Mouse (Mus musculus): ENCODE measurements around the gene Vps37b.
A peak's percentile ranks its signal among the peaks of the same experiment; 100 is the strongest.

The Vps37b gene

GRCm38 (mm10) chr5:124045453-124046010 is 13.5 kb upstream of the Vps37b start:
- DNase-seq (ENCODE audit: low read depth), result no peak

GRCm38 (mm10) chr5:124043999-124044398 is 11.9 kb upstream of the Vps37b start:
- DNase-seq (ENCODE audit: low read depth), result no peak

DNA sequence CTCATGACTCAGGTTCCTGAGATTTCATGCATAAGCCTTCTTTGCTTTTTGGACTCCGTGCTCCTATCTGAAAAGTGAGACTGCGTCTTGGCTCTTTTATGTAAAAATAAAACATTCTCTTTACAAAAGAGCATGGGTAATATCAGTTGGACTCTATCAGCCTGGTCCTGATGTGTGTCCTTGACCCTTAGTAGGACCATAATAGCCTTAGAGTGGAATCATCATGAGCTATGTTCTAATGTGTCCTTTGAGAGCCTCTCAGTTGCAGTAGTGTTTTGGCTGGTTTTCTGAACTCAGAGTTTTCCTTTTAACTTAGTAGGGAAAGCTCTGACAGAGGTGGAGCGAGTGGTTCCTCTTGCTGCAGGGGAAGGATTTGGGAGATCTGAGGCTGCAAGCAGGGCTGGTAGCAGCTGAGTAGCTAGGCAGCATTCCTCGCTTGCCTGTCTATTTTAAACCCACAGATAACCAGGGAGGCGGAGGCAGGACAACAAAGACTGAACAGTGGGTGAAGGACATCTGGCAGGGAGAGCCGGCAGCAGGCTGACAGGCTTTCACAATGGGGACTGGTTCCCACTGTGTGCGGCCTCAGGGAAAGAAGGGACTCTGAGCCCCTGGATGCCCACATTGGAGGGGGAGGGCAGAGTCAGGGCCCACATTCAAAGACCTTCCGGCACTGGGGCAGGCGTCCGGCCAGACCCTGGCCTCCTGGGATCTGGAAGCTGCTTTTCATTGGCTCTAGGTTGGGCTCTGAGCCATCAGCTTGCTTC is 11.3 kb upstream of the Vps37b start:
- peak; percentile 44 for DNase-seq (ENCODE audit: low read depth)

DNA sequence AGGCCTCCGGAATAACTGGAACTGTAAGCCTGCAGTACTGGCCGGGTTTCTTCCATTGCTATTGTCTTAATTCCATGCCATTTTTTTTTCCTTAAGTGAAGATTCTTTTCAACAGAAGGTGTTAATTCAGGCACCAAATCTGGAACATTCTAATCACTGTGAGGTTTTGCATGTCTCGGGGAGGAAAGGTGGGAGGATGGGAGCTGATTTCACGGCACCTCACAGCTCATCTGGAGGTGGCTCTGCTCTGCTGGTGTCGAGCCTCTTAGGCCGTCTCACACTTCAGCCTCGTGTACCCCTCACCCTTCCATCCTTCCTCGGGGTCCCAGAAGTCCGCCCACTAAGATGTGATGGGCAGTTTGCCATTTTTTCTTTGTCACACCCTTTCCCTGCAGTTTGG is 9.0 kb upstream of the Vps37b start:
- DNase-seq (ENCODE audit: low read depth), result no peak

DNA sequence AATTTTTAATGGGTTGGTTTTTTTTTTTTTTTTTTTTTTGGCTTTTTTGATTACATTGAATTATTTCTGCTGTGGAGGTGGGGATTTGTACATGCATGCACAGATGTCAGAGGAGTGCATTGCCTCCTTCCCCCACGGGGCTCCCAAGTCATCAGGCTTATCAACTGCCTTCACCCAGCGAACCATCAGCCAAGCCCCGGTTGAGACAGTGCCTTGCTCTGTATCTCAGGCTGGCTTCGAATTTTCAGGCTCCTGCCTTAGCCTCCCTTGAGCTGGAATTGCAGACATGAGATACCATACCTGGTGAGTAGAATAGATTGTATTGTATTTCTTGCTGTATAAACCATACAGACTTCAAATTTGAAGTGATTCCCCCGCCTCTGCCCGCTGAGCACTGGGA is 7.5 kb upstream of the Vps37b start:
- no peak for DNase-seq (ENCODE audit: low read depth)

DNA sequence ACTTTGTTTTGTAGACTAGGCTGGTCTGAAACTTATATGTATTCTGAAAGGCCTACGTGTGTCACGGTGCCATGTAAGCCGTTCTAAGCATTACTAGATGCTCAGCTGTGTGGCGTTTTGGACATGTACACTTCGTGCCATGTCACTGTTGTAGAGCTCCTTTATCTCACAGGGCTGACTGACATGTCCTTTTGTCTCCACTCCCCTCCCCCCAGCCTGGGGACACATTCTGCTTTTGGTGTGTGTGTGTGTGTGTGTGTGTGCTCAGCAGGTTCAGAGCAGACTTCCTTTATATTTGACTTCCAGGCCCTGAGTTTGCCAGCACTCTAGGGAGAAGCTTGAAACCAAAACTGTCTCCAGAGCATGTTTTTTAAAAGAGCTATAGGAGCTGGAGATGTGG is 4.8 kb upstream of the Vps37b start:
- no peak for DNase-seq (ENCODE audit: low read depth)

GRCm38 (mm10) chr5:124036341-124036740 is 4.3 kb upstream of the Vps37b start:
- no peak for DNase-seq (ENCODE audit: low read depth)

- no peak for DNase-seq (ENCODE audit: low read depth)
These were observed 3.7 kb upstream of the Vps37b start for GRCm38 (mm10) chr5:124035806-124036205.

DNA sequence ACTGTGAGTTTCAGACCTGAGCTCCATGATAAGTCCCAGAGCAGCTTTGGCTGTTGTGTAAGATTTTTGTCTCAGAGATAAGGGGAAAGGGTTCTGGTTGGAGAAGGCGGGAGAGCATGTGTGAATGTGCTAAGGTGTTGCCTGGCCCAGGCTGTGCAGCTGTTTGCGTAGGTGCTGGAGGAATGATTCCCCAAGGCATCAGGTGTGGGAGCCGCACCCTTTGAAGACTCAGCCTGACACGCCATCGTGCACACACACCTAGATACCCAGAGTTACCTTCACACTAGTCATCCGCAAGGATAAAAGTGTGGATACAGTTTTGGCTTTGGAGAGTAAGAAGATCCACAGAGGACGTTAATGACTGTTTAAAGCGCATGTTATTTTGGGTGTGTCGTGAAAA is 3.3 kb upstream of the Vps37b start:
- DNase-seq (ENCODE audit: low read depth), result no peak

DNA sequence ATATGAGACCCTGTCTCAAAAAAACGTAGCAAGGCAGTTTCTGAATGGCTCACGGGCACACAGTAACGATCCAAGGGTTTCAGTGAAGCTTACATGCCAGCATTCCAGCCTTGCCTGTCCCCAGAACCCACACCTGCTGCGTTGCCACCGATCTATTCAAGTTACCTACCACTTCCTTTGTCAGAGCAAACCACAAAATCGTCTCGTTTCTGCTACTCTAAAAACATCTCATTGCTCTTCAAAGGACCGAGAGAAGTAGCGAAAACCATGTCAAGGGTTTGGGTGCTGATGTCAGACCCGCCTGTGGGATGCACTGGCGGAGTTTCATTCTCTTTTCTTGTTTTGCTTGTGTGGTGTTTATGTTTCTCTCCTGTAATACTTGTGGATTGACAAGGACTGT is 2.4 kb upstream of the Vps37b start:
- no peak for DNase-seq (ENCODE audit: low read depth)

GRCm38 (mm10) chr5:124031068-124031955 is 758 bp downstream of the Vps37b start:
- DNase-seq (ENCODE audit: low read depth), result peak; percentile 59

DNA sequence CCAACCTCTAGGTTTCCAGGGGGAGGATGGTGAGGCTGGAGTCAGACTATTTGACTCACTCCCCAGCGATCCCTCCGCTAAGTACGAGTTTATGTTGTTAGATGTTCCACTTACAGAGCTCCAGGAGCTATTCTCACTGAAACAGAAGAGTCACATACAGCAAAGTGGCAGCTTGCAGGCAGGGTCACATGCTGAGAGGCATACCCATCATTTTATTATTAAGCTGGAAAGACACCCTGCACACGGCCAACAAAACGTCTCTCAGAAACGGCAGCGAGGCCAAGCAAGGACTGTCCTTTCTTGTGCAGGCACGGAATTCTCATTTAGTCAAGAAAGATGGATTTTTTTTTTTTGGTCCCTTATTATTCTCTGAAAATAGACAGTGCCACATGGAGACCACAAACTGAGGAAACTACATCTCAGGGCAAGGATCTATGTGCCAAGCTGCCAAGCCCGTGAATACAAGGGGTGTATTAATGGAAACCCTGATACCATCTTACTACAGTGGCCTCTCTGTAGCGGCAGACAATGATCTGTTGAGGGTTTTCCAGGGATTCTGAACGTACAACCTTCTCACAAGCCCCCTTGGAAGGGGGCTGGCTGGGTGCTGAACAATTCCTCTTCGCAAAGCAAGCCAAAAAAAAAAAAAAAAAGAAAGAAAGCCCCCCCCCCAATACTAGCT is 1.5 kb downstream of the Vps37b start:
- peak; percentile 63 for DNase-seq (ENCODE audit: low read depth)

DNA sequence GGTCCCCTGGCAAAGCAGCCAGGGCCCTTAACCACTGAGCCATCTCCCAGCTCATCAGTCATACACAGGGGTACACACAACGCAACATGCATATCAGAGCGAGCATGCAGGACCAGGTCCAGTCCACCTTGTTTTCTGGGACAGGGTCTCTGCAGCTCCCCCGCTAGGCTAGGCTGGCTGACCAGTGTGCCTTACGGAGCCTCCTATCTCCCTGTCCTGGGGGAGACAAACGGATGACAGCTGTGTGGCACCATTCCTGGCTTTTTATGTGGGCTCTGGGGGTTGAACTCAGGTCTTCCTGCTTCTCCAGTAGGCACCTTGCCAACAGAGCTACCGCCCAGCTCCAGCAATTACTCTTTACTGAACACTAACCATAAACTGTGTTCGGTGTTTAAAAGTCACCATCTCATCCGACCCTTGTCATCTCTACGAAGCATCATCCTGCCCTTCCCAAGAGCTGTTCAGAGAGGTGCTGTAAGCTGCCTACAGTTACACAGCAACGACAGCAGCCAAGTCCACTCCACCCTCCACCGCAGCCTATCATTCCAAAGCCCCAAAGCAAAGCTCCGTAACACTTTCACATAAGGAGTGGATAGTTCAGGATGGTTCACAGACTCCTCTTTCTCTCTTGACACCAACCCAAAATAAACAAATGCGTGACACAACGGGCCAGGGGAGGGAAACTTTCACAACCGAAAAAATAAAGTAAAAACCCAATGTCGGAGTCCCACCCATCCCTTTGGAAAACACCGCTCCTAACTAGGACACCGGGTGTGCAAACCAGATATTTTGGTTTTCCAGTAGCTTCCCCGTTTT is 2.6 kb downstream of the Vps37b start:
- peak; percentile 50 for DNase-seq (ENCODE audit: low read depth)

DNA sequence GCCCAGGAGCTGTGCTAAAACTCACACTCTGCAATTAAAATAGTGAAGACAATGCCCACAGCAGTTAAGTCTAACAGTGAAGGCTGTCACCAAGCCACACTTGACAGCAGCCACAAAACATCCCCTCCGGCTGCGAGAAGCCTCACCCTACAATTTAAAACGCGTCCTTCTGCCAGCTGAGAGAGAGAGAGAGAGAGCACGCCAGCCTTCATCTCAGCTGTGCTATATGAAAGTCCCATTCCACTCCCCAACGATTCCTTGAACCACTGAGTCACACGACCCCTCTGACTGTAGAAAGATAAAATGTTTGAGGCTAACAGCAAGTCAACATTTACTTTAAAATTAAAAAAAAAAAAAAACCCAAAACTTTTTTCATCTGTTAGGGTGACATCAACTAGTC is 3.4 kb downstream of the Vps37b start:
- DNase-seq (ENCODE audit: low read depth), result no peak

GRCm38 (mm10) chr5:124027702-124028470 is 4.2 kb downstream of the Vps37b start:
- DNase-seq (ENCODE audit: low read depth), result no peak

GRCm38 (mm10) chr5:124026568-124026967 is 5.5 kb downstream of the Vps37b start:
- no peak for DNase-seq (ENCODE audit: low read depth)

DNA sequence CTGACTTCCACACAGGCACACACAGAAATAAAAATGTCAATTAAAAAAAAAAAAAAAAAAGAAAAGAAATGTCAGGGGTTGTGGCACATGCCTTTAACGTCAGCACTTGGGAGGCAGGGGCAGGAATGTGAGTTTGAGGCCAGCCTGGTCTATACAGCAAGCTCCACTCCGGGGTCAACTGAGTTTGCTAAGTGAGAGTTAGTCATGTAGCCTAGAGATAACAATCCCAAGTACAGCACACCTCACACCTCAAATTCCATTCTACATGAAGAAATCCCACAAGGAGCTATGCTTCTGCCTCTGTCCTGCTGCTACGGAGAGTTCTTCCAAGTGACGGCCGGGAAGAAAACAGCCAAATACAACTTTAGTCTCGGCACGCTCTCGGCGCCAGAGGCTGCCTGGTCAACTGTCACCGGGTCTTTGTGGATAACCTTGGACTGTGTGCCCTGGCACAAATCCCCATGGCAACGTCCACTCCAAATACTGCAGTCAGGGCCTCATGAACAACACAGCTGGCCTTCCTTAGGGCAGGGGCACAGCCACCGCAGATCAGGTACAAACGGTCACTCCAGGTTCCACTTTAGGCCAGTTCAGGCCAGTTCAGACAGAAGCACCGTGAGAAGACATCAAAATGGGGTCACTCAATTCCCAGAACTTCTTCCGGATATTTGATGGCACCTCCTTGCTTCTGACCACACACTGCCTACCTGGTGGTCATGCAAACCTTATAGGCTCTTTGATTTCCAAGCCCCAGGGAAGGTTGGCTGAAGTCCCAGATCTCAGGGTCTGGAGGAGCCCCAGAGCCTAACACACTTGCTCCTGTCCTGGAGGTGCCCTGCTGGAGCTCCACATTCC is 6.3 kb downstream of the Vps37b start:
- DNase-seq (ENCODE audit: low read depth), result no peak

- no peak for DNase-seq (ENCODE audit: low read depth)
These were observed 6.9 kb downstream of the Vps37b start for GRCm38 (mm10) chr5:124025146-124025545.

GRCm38 (mm10) chr5:124024677-124025076 is 7.4 kb downstream of the Vps37b start:
- no peak for DNase-seq (ENCODE audit: low read depth)

DNA sequence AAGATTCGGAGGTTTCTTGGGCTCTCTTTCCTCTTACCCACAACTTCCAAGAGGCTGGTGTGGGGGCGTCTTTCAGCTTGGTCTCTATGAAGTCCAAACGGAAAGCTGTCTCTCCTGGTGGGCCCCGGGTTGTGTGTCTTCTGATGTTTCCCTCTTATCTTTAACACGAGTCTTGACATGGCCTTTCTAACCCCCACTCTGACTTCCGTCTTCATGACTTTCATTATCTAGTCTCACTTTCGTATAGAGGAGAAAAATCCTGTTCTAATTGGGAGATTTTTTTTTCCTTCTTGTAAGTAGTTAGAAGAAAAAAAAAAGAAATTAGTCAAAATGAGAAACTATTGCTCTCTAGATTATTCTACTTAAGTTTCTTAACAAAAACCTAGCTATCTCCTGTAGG is 9.7 kb downstream of the Vps37b start:
- no peak for DNase-seq (ENCODE audit: low read depth)

Measured in NIH3T3 (cell line).